Mouse (Mus musculus): ENCODE measurements around the gene Oat.
A peak's percentile ranks its signal among the peaks of the same experiment; 100 is the strongest.

The Oat gene

DNA sequence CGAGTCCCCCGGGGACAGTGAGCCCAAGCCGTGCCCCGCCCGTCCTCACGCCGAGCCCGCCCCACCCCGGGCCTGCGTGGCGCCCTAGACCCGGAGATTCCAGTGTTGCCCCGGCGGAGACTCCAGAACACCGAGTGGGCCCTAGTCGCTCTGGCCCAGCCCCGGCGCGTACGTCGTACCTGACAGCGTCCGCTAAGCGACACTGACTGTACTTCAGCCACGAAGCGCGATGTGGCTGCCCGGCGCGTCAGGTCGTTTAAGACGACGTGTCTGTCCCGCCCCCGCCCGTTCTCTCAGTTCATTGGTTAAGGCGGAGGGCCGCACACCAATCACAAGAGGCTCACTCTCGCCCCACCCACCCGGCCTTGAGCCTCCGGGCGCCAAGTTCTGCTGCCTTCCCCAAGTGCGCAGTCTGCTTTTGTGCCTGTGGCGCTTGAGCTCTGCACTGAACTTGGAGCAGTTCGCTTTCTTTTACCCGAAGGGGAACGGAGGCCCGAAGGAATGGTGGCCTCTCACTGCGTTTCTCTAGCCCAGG, at the start of gene Oat:
TSS of gene Oat (minus strand) at position 283 of the 535 bp plus-strand sequence.
- DNase-seq (ENCODE audit: low read depth in 2 of 2, low spot score in 2 of 2), result peak; percentile 89 to 93

DNA sequence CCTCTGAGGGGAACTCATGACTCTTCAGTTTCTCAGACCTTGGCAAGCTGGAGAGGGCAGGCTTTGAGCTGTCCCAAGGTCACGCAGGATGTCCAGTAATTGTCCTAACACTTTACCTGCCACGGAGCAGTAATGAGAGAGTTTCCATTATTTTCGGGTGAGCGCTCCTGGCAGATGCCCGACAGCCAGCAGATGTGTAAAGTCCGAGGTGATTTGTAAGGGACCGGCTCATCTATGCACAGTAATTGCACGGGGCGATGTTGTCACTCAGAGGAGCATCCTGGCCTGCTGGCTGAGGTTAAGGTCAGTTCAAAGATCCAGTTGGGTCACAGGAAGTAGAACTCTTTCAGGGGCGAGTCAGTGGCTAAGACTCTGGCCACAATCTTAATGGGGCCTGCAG, 48.0 kb upstream of the Oat start:
- no peak for DNase-seq (ENCODE audit: low read depth in 2 of 2, low spot score in 2 of 2)

DNA sequence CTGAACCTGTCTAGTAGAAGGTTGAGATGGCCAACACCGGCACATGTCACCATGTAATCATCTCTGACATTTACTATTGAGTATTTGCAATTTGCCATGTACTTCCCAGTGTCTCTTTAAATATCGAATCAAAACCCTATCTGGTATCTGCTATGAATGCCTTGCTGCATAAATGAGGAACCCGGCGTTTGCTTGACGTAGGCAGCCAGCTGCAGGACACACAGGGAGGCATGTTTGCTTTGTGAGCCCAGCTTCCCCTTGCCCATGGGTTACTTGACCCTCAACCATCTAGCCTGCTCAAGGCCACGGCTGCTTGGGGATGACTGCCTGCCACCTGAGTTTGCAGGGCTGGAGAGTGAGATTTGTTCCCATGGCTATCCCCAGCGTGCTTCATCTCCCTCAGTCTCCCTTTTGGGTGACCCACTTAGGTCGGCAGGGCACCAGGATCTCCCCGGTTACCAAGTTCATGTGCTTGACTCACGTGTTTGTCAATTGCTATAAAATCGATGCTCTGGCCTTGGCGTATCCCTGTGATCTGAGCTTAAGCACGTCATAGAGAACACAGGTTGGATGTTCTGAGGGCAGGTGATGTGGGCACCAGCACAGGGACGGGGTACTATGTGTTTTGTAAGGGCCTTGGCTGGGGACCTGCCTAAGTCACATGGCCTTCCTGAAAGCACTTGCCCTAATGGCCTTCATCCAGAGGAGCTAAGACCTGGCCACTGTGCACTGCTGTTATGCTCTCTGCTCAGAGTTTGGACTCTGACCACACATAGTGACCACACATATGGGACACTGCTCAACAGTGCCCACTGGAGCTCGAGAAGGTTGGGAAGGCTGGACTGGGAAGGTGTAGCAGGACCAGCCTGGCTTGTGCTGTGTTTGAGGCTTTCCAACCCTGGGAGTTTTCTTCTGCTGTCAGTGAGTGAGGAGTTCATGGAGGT, 44.0 kb upstream of the Oat start:
- no peak for DNase-seq (ENCODE audit: low read depth in 2 of 2, low spot score in 2 of 2)

DNA sequence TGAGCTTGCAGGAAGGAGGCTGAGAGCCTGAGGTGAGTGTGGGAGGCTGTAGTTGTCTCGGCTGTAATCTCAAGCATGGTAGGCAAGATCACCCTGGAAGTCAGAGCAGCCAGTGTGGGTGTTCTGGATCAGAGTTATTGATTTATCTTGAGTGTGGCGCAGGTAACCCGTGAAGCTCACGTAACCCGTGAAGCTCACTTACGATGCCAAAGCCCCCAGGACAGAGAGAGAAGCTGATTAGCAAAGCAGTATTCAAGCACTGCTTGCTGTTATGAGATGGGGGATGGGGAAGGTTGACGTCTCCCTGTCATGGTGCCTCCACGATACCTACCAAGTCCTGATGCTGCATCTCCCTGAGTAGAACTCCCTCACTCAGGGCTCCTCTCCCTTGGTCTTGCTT, 43.4 kb upstream of the Oat start:
- DNase-seq (ENCODE audit: low read depth in 2 of 2, low spot score in 2 of 2), result no peak

DNA sequence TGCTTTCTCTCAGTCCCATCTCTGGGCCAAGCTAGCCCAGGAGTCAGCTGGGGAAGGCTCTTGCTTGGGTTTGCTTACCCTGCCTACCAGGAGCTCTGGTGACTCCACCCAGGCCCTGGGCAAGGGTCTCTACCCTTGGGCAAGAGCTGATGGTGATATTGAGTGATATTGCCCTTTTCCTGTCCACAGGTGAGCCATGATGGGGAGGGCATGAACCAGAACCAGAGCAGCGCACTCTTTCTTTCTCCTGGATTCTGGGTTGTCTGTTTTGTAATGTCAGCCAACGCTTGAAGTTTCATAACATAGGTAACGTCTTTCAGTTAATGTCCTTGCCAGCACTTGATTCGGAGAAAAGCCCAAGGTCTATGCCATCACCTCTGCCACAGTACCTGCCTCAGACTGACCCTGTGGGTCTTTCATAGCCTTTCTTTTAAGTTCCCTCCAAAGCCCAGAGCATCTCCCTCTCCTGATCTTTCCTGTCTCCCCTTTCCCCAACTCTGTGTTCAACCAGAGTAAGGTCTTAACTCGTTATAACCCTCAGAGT, 40.9 kb upstream of the Oat start:
- no peak for DNase-seq (ENCODE audit: low read depth in 2 of 2, low spot score in 2 of 2)

DNA sequence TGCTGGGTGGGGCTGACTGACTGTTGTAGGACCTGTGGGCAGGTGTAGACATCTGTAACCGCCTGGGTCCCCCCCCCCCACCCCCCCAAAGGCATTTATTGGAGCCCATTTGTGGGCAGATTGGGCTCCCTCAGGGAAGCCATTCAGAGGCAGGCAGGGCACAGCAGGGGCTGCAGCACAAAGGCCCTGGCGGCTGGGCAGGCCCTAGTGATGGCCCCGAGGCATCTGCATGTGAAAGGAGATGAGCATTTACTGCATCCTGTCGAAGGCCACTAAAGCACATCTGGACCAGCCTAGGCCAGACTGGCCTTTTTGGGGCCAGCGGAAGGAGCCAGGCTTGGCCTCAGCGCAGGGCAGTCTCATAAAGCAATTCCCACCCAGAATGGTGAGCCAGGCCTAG, 40.2 kb upstream of the Oat start:
- DNase-seq (ENCODE audit: low read depth in 2 of 2, low spot score in 2 of 2), result no peak

DNA sequence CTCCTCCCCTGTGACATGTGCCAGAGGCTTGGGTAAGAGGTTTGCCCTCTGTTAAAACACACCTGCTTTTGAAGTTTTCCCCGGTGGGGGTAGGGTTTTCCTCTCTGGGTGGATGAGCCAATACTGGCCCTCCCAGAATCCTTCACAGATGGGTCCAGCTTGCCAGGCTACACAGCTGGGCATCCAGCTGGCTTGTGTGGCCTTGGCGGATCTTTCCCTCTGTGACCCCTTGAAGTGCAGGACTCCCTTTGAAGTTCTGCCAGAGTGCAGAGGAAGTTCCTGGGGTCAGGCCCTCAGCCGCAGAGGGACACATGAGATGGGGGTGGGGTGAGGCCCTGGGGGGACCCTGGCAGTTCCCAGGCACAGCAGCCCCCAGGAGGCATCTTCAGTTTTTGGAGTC, 39.1 kb upstream of the Oat start:
- no peak for DNase-seq (ENCODE audit: low read depth in 2 of 2, low spot score in 2 of 2)

DNA sequence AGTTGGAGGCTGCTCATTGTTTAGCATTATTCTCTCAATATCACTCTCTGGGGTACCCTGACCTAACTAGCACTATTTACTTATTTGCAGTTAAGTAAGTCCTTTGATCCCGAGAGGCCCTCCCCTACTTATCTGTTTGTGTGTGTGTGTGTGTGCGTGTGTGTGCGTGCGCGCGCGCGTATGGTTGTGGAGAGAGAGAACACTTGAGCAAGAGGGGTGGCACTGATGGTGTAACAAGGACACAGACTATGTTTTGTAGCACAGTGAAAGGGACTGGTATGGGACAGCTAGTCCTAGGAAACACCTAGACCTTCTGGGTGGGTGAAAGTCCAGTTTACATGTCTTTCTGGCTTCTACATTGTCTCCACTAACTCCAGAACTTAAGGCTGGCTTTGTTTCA, 35.3 kb upstream of the Oat start:
- no peak for DNase-seq (ENCODE audit: low read depth in 2 of 2, low spot score in 2 of 2)

DNA sequence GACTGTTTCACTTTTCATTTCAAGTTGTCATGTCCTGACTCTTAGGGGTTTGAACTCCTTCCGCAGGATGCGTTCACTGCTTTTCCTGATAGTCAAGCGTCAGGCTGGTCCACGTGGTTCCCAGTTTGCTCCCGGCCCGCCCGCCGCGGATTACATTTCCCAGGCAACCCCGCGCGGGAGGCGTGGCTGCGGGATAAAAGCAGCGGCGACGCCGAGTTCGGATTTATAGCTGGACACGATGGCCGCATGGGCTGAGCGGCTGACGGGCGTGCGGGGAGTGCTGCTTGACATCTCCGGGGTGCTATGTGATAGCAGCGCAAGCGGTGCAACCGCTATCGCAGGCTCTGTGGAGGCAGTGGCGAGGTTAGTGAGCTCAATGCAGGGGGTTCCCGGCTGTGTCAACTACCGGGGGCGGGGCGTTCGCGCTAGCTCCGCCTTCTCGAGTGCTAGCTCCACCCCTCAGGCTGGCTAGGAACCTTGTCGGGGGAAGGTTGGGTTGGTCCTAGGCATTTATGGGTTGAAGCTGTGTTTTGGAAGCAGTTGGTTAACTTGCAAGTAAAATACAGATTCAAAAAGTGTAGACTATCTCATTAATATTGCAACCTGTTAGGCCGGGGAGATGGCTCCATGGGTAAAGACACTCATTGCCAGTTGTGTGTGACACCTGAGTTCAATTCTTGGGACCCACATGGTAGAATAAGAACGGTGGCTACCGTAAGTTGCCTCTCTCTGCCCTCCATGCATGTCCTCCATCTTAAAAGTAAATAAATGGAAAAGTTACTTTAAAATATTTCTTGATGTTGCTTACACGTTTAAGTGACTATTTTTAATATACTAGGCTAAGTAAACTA, 34.5 kb upstream of the Oat start, which contains the start of gene Lhpp:
TSS of gene Lhpp (plus strand) at position 171 of the 851 bp plus-strand sequence.
- DNase-seq (ENCODE audit: low read depth in 2 of 2, low spot score in 2 of 2), result peak; percentile 65 to 76

DNA sequence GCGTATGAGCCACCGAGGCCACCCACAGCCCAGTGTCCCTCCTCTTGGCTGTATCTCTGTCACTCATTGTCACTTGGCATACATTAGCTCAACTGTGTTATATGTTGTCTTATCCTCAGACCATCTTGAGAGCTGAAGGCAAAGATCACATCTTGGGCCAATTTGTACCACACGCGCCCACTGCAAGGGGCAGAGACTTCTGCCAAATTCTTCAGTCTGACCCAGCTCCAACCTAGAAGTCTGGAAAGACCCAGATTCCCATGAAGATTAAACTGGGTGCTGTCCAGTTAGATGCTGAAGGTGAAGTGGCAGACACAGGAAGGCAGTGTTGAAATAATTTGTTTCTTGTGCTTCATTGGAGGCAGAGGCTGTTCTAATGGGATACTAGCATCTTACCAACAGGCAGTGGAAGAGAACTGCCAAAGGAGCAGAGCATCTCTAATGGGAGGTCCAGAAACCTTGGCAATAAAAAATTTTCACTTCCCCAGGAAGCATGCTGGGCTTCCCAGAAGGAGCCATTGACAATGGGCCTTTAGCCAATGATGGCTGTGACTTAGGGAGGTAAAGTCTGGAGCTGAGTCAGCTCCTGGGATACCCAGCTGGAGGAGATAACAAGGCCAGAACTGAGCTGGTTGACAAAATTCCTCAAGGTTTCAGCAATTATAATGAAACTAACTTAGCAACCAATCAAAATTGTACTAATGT, 32.3 kb upstream of the Oat start:
- DNase-seq (ENCODE audit: low read depth in 2 of 2, low spot score in 2 of 2), result no peak

DNA sequence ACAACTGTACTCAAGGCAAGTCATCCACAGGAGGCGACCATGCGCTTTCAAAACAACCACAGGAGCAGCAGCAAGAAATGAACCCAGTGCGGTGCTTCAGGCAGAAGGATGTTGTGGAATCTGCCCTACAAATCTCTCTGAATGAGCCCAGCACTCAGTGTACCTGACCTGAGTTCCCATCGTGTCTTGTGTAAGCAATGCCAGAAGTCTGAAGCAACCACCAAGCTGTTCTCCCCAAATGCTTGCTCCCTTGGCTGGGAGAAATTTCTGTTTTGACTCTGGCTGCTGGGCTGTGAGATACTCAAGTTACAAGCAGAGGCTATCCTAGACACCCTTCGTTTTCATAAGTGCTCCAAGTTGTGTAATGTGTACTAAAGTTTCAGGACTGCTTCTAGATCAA, 29.5 kb upstream of the Oat start:
- no peak for DNase-seq (ENCODE audit: low read depth in 2 of 2, low spot score in 2 of 2)

DNA sequence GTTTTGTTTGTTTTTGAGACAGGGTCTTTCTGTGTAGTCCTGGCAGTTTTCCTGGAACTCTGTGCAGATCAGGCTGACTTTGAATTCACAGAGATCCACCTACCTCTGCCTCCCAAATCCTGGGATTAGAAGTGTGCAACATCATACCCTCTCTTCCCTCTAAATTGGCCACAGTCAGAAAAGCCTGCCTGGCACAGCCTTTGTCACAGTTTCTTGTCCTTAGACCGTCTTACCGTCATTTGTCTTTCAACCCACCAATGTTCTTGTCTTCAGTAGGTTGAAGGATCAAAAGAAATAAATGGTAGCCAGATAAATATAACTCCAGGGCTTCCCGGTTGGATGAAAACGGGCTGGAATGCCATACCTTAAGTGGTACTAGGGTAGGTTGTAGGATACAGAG, 28.5 kb upstream of the Oat start:
- DNase-seq (ENCODE audit: low read depth in 2 of 2, low spot score in 2 of 2), result no peak

DNA sequence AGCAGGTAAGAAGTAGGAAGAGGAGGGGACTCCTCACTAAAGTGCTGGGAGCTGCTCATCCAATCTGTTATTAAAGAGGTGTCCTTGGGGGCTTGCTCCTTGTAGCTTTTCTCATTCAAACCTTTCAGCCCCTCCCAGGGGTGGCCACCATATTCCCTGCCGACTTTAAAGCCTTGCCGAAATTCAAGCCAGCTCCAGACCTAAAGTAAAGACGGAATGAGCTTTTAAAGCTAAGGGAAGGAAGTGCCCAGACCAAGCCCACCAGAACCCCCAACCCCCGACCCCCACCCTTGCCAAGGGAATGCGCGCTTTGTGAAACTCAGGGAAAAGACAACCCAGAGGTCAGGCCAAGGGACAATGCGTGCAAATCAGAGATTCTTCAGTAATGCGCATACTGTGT, 24.7 kb upstream of the Oat start:
- DNase-seq (ENCODE audit: low read depth in 2 of 2, low spot score in 2 of 2), result no peak

DNA sequence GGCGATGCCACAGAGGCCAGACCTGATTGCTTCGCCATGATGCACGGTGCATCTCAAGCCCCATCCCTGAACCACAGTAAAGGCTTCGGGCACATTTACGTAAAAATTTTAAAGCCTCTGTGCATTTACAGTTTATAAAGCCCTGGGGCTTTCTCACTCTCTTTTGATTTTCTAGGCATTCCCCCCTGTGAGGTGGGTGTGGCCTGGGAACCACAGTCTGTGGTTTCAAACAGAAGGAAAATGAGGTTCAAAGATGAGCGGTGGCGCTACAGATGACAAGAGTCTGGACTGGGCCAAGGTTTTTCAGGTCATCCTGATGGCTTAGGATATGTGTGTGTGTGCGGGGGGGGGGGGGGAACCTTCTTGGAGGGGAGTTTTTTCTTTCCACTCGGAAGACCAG, 23.8 kb upstream of the Oat start:
- peak in 1 of 2 experiments; percentile 18 for DNase-seq (ENCODE audit: low read depth in 2 of 2, low spot score in 2 of 2)

DNA sequence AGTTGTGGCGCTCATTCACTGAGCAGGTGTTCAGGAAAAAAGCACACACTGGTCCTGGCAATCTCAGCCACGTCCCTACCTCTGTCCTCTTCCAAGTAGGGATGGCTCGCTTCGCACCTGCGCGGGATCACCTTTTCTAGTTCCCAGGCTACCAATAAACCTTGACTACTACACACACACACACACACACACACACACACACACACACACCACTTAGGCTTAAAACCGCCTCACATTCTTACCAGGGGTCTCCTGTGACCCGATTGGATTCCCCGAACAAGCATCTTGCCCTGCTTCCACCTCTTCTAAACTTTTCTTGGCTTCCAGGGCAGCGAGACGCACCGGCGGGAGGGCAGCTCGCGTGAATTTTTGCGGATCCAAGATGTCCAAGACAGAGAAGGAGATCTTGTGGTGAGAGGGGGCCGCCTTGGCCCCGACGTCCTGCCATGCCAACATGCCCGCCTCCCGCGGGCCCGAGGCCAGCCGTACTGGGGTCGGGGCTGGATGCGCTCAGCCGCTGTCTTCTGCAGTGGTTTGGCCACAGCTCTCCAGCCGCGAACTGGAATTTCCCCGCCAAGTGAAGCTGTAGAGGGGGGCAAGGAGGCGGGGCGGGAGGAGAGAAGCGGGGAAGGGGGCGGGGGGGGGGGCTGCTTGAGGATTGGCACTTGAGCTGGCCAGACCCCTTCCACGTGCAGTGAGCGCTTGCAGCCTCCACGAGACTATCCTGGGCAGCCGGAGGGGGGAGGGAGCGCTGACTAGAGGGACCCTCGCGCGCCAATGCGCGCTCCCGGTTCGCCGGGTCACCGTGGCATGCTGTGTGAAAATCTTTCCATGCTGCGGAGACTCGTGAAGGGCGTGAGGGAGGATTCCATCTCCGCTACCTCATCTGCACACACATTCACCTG, 23.1 kb upstream of the Oat start, which contains the start of gene Nkx1-2:
TSS of gene Nkx1-2 (minus strand) at position 567 of the 905 bp plus-strand sequence.
- no peak for DNase-seq (ENCODE audit: low read depth in 2 of 2, low spot score in 2 of 2)

DNA sequence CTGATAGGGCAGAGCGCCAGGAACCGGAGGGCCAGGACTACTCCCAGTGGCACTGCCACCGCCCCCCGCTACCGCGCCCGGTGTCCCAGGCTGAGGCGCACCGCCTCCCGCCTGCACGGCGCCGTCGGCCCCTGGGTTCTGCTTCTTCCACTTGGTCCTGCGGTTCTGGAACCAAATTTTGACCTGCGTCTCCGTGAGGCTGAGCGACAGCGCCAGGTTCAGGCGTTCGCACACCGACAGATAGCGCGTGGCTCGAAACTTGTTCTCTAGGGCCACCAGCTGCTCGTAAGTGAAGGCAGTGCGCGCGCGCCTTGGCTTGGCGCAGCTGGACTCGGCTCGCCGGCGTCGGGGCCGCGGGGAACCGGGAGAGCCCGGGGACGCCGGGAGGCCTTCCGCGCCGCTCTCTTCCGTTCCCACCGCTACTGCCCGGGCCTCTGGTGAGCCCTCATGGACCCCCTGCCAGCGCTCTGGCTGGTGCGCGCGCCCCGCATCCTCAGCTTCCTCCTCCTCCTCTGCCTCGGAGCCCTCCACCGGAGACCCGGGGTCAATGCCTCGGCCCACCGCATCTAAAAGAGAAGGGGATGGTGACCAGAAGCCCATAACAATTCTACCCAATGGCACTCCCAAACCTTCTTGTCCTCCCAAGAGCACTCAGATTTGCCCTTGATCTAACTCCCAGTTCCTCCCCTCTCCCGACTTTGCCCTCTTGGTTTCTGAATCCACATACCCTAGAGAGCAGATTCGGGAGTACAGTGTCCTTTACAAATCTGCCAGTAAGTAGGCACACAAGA, 21.2 kb upstream of the Oat start:
- no peak for DNase-seq (ENCODE audit: low read depth in 2 of 2, low spot score in 2 of 2)

DNA sequence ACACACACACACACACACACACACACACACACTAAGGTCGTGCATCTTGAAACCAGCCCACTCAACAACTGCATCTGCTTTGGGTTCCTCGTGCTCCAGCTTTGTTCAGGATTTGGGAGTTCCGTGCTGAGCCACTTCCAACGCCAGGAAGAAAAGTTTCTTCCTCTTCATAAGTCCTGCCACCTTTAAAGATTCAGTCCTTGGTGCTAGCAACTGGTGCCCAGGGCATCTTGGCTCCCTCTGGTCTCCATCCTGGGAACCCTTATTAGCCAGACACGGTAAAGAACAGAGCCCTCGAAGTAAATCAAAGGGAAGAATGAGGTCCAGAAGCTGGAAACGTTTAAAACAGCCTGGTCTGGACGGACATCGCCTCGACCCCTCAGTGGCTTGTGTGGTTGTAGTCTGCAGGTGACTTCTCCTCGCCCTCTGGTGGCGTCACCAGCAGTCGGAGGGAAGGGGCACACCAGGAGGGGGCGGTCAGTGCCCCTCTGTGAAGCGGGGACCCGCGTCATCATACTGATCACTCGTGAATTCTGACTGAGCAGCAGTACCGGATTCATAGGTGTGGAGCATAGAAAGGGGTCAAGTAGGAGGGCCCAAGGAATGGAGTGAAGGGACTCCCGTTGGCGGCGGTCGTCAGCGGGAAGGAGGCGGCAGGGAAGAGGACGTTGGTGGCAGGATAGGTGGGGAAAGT, 20.5 kb upstream of the Oat start:
- DNase-seq (ENCODE audit: low read depth in 2 of 2, low spot score in 2 of 2), result no peak

DNA sequence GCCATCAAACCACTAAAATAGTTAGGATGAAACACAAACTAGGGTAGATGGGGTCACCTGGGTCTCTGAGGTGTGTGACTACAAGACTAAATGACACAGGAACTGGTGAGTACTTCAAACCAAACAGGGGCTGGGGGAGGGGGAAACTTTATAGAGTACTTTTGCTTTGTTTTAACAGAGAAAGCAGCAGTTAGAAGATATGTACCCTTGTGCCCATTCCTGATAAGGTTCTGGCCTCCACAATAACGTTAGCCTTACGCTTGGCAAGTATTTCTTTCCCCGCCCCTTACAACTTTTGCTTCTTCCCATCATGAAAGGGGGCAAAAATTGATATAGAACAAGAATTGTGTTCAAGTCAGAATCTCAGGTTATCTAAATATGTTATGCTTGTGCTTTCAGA, 19.6 kb upstream of the Oat start:
- DNase-seq (ENCODE audit: low read depth in 2 of 2, low spot score in 2 of 2), result no peak

All from CD8-positive naive resting alpha-beta T cell, adult 2 months (primary cell).